Mouse (Mus musculus): ENCODE data around the gene Abhd14b. TPM values are rescaled to one million over a fixed set of nuclear protein-coding genes. Genes with fewer than 3 reads are reported as not detected.

Abhd14b gene
- polyA plus RNA-seq, 2 experiments, result 44.6 to 54.5 TPM

DNA sequence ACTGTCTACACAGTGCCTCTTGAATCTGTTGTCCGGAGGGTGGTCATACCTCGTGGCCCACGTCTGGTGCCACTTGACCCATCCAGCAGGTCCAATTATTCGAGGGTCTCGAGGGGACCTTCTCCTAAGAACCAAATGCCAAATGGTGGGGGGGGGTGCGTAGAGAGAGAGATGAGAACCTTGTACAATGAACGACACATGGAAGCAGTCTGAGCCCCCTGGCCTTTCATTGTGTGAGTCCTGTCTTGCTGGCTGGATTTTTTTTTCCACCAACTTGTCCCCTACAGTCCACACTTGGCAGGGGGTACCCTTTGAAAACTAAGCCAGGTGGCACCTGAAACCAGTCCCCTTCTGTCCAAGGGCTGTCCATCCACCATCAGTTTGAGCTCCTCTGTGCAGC, 20.5 kb downstream of the Abhd14b start:
- 85% methylated on average over 7 of the region's 7 CpGs for WGBS
- no peak for ATAC-seq (ENCODE audit: low FRiP score, low read depth)
- no peak overlapping the region for H3K27ac ChIP-seq (replicated peaks; ENCODE audit: low read depth, low read length)

DNA sequence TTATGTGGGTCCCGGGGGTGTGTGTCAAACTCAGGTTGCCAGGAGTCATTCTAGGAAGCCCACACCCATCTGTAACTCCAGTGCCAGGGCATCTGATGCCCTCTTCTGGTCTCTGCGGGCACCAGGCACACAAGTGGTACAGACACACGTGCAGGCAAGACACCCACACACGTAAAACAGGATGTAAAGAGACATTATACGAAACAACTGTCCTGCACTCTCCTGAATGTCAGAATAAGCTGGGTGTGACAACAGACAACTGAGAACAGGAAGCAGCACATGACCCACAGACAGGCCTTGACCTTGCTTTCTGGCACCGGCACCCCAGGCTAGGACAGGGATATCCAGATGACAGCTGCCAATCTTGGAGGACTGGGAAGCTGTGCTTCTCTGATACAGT, 22.1 kb downstream of the Abhd14b start:
- no peak for TF ChIP-seq POLR2A (IDR thresholded peaks at IDR 0.05; ENCODE audit: borderline replicate concordance, extremely low read depth, insufficient read depth, insufficient read length)
- H3K36me3 ChIP-seq (ENCODE audit: control insufficient read depth, insufficient read depth, low read length), result 0 out of 2 replicates have a peak, but pooled peaks cover 2% of the 10 kb centered on the region
- no peaks in the 10 kb centered on the region for H3K9me3 ChIP-seq (ENCODE audit: control insufficient read depth, low read length)
- ATAC-seq (ENCODE audit: low FRiP score, low read depth) (no peak), DNase-seq (ENCODE audit: low spot score) (no peak)
- WGBS, result 61% methylated on average over 6 of the region's 6 CpGs
- no peak overlapping the region for H3K9ac ChIP-seq (ENCODE audit: low read depth, low read length, severe bottlenecking)
- H3K4me2 ChIP-seq (replicated peaks; ENCODE audit: low read depth, low read length, severe bottlenecking), result no peak overlapping the region
- H3K27me3 ChIP-seq (ENCODE audit: control insufficient read depth, insufficient read depth, low read length), result no peaks in the 10 kb centered on the region
- H3K27ac ChIP-seq (replicated peaks; ENCODE audit: low read depth, low read length), result no peak overlapping the region
- H3K4me3 ChIP-seq (replicated peaks; ENCODE audit: low read length), result no peak overlapping the region
- H3K4me1 ChIP-seq (ENCODE audit: control insufficient read depth, insufficient read depth, low read length), result peaks cover 5% of the 10 kb centered on the region

More for the DNA sequence above, 20.5 kb downstream of the Abhd14b start:
- no peak for DNase-seq (ENCODE audit: low spot score)
- no peak overlapping the region for H3K9ac ChIP-seq (ENCODE audit: low read depth, low read length, severe bottlenecking)
- TF ChIP-seq POLR2A (IDR thresholded peaks at IDR 0.05; ENCODE audit: borderline replicate concordance, extremely low read depth, insufficient read depth, insufficient read length), result no peak
- peaks cover 16% of the 10 kb centered on the region for H3K36me3 ChIP-seq (ENCODE audit: control insufficient read depth, insufficient read depth, low read length)
- H3K9me3 ChIP-seq (ENCODE audit: control insufficient read depth, low read length), result no peaks in the 10 kb centered on the region
- no peak overlapping the region for H3K4me3 ChIP-seq (replicated peaks; ENCODE audit: low read length)
- H3K27me3 ChIP-seq (ENCODE audit: control insufficient read depth, insufficient read depth, low read length), result no peaks in the 10 kb centered on the region
- H3K4me1 ChIP-seq (ENCODE audit: control insufficient read depth, insufficient read depth, low read length), result peaks cover 5% of the 10 kb centered on the region
- H3K4me2 ChIP-seq (replicated peaks; ENCODE audit: low read depth, low read length, severe bottlenecking), result no peak overlapping the region

DNA sequence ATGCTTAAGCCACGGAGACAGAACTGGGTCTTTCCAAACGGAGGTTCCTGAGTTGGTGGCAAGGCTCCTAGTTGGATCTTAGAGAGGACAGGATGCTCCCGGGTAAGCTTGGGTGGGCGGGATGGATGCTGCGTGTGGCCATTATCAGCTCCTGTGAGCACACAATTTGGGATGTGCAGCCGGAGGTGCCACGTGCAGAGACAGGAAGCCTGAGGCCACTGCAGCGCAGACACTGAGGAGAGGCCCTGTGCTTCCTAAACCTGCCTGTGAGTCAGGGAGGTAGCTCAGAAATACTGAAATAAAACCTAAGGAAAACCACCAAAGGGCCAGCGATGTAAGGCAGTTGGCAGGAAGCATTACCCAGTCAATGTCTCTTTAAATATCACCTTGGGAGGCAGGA, 22.5 kb downstream of the Abhd14b start:
- Histone ChIP-seq H3K4me3 (replicated peaks; ENCODE audit: low read length) (no peak overlapping the region), H3K4me2 (replicated peaks; ENCODE audit: low read depth, low read length, severe bottlenecking) (no peak overlapping the region), H3K36me3 (ENCODE audit: control insufficient read depth, insufficient read depth, low read length) (no peaks in the 10 kb centered on the region), H3K9ac (ENCODE audit: low read depth, low read length, severe bottlenecking) (no peak overlapping the region), H3K9me3 (ENCODE audit: control insufficient read depth, low read length) (no peaks in the 10 kb centered on the region), H3K27me3 (ENCODE audit: control insufficient read depth, insufficient read depth, low read length) (no peaks in the 10 kb centered on the region), H3K27ac (replicated peaks; ENCODE audit: low read depth, low read length) (no peak overlapping the region), H3K4me1 (ENCODE audit: control insufficient read depth, insufficient read depth, low read length) (peaks cover 7% of the 10 kb centered on the region)
- TF ChIP-seq POLR2A (IDR thresholded peaks at IDR 0.05; ENCODE audit: borderline replicate concordance, extremely low read depth, insufficient read depth, insufficient read length), result no peak
- ATAC-seq (ENCODE audit: low FRiP score, low read depth), result no peak
- 64% methylated on average over 9 of the region's 9 CpGs for WGBS
- DNase-seq (ENCODE audit: low spot score), result no peak

DNA sequence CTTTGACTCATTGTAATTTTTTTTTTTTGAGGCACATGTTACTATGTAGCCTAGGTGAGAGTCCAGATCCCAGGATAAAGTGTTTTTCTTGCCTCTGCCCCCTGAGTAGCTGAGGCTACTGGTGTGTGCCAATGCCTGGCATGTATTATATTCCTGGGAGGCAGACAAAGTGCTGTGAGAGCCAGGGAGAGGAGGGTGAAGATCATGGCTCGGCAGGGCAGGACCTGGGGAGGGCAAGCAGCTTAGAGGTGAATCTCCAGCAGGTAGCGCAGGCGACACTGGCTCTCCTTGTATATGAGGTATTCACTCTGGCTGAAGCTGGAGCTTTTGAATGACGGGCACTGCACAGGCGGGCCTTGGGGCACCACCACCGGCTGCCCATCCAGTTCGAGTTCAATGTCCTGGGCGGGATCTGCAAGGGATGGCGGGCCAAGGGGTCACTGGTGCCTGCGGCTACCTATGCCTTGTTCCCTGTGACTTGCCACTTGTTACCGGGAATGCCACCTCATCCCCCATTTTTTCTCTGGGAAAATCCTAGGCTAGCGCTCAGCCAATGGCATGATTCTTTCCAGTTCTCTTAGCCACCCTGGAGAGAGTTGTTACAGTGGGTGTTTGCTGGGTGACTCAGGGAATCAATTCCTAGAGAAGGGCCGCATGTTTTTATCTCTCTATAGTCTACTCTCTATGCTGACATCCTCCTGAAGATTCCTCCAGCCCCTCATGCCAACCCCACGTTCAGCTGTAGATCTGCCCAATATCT, 23.9 kb downstream of the Abhd14b start:
- WGBS, result 61% methylated on average over 14 of the region's 14 CpGs
- Histone ChIP-seq H3K27ac (replicated peaks; ENCODE audit: low read depth, low read length) (no peak overlapping the region), H3K4me3 (replicated peaks; ENCODE audit: low read length) (no peak overlapping the region), H3K9me3 (ENCODE audit: control insufficient read depth, low read length) (no peaks in the 10 kb centered on the region), H3K4me1 (ENCODE audit: control insufficient read depth, insufficient read depth, low read length) (peaks cover 10% of the 10 kb centered on the region), H3K27me3 (ENCODE audit: control insufficient read depth, insufficient read depth, low read length) (no peaks in the 10 kb centered on the region), H3K9ac (ENCODE audit: low read depth, low read length, severe bottlenecking) (0 out of 2 replicates have a peak overlapping the region, but pooled peaks have one; percentile 7), H3K4me2 (replicated peaks; ENCODE audit: low read depth, low read length, severe bottlenecking) (no peak overlapping the region), H3K36me3 (ENCODE audit: control insufficient read depth, insufficient read depth, low read length) (no peaks in the 10 kb centered on the region)
- TF ChIP-seq POLR2A (IDR thresholded peaks at IDR 0.05; ENCODE audit: borderline replicate concordance, extremely low read depth, insufficient read depth, insufficient read length), result no peak
- DNase-seq (ENCODE audit: low spot score) (no peak), ATAC-seq (ENCODE audit: low FRiP score, low read depth) (no peak)

DNA sequence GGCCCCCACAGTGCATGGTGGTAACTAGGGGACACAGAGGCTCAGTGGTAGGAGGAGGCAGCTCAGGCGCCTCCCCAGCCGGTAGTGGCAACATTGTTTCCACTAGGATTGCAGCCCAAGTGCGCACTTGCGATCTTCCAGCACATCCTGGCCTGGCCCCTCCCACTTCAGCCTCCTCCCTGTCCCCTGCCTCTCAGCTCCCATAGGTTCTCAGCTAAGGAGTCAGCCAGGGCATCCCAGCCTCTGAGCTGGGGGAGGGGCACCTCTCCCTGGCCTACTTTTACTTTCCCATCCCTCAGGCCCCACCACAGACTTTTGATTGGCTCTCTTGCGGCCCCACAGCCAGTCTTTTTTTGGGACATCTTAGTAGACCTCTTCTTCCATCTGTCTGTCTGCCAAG, 24.6 kb downstream of the Abhd14b start:
- H3K9me3 ChIP-seq (ENCODE audit: control insufficient read depth, low read length), result no peaks in the 10 kb centered on the region
- no peak overlapping the region for H3K4me2 ChIP-seq (replicated peaks; ENCODE audit: low read depth, low read length, severe bottlenecking)
- ATAC-seq (ENCODE audit: low FRiP score, low read depth), result no peak
- H3K27ac ChIP-seq (replicated peaks; ENCODE audit: low read depth, low read length), result no peak overlapping the region
- no peak for TF ChIP-seq POLR2A (IDR thresholded peaks at IDR 0.05; ENCODE audit: borderline replicate concordance, extremely low read depth, insufficient read depth, insufficient read length)
- H3K4me3 ChIP-seq (replicated peaks; ENCODE audit: low read length), result no peak overlapping the region
- no peaks in the 10 kb centered on the region for H3K36me3 ChIP-seq (ENCODE audit: control insufficient read depth, insufficient read depth, low read length)
- 0 out of 2 replicates have a peak overlapping the region, but pooled peaks have one; percentile 7 for H3K9ac ChIP-seq (ENCODE audit: low read depth, low read length, severe bottlenecking)
- peaks cover 14% of the 10 kb centered on the region for H3K4me1 ChIP-seq (ENCODE audit: control insufficient read depth, insufficient read depth, low read length)
- no peak for DNase-seq (ENCODE audit: low spot score)
- H3K27me3 ChIP-seq (ENCODE audit: control insufficient read depth, insufficient read depth, low read length), result no peaks in the 10 kb centered on the region
- 9% methylated on average over 5 of the region's 5 CpGs for WGBS
